9 mouse cellular contexts compared by ENCODE assay signal in genomic region chr7:90016459-90016858, GRCm38 (mm10). TPM values are rescaled to one million over a fixed set of nuclear protein-coding genes. Genes with fewer than 3 reads are reported as not detected.
DNase-seq lines count a peak whose midpoint lies in the region; ATAC-seq lines count a peak whose summit lies in the region.
"Had no signal": no experiment of that assay in that cellular context is flagged by ENCODE, and none has a peak within 500 bp of the region (broad histone marks: within the 10 kb centered on the region; RNA-seq: fewer than 3 reads in every experiment).

No protein-coding gene starts in this region.

- intact Hi-C loops in left cerebral cortex, postnatal 14 days (cut with DNase I): loop anchor here (5.0 kb wide), 1 partner anchor 251 kb away; the partner anchor contains the start of gene Ccdc83
- intact Hi-C loops in left cerebral cortex, postnatal 36 days (cut with DNase I): no loop called here

- DNase-seq in cerebellum, adult 8-10 months: no peak
- peak; percentile 43 to 47 for DNase-seq in left cerebral cortex, postnatal 14 days (ENCODE audit: low spot score in 2 of 2)
- DNase-seq in left cerebral cortex, adult 8-10 months (ENCODE audit: low spot score in 2 of 2): no peak
- DNase-seq in lung, postnatal 36 days: peak; percentile 65
- no peak for DNase-seq in Muller cell, postnatal 12 days (ENCODE audit: inconsistent ontology term)
- no peak for DNase-seq in left cerebral cortex, postnatal 36 days (ENCODE audit: low spot score in 2 of 2)
- DNase-seq: right cerebral cortex, postnatal 4 days had no signal

- 0 out of 2 replicates have a peak, but pooled peaks have one; percentile 64 for ATAC-seq in cerebellum, adult (ENCODE audit: insufficient number of reproducible peaks, low FRiP score, low TSS enrichment)
- peak; percentile 34 for ATAC-seq in granulocyte monocyte progenitor cell, adult 5-6 weeks (replicated peaks; ENCODE audit: poor library complexity, severe bottlenecking)

RNA-seq across cellular contexts. Expression of gene Eed, which starts 35.7 kb away (rescaled TPM):
- total RNA-seq in left cerebral cortex, postnatal 14 days (2021): 10 to 100 TPM; 27.4 to 35.2 TPM
- 10 to 100 TPM; 22.0 to 28.6 (median 25.5) TPM for total RNA-seq in left cerebral cortex, adult 8-10 months (2022)
- total RNA-seq in granulocyte monocyte progenitor cell, adult 5-6 weeks (2014; fragmentation: Nextera tagmentation): 89.6 and 108 TPM in 2 replicates
- total RNA-seq in granulocyte monocyte progenitor cell, adult 5-6 weeks (2017): 130 and 164 TPM in 2 replicates
- 10 to 100 TPM; 27.6 to 47.0 TPM for total RNA-seq in left cerebral cortex, postnatal 36 days (2021)

Comparison
In these comparisons a context has a peak if more than half of its experiments do, and no peak if none do; other contexts are left out.
1. DNase-seq: peak in left cerebral cortex, postnatal 14 days (2 of 2) and lung, postnatal 36 days (single experiment); none in cerebellum, adult 8-10 months (single experiment), left cerebral cortex, adult 8-10 months (0 of 2), Muller cell, postnatal 12 days (single experiment) and left cerebral cortex, postnatal 36 days (0 of 2).